Comparison of ENCODE assay signal across 7 mouse cellular contexts in the genomic region with DNA sequence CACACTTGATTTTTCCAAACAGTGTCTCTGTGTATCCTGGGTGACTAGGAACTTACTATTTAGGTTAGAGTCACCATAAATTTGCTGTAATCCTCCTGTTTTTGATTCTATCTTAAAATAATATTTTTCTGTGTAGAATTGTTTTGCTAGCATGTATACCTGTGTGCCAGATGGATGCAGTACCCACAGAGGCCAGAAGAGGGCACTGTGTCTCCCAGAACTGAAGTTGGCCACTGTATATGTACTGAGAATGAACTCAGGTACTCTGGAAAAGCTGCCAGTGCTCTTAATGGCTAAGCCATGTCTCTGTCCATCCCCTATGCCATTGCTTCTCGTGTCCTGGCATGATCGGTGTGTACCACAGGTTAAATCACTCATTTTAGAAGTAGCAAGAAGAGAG. TPM values are rescaled to one million over a fixed set of nuclear protein-coding genes. Genes with fewer than 3 reads are reported as not detected.
DNase-seq lines count a peak whose midpoint lies in the region; ATAC-seq and TF ChIP-seq lines count a peak whose summit lies in the region.

No protein-coding gene starts in this region.

- no peaks in the 10 kb centered on the region for H3K36me3 ChIP-seq in midbrain, embryonic 14.5 days (ENCODE audit: control insufficient read depth, insufficient read depth, low read length)
- H3K36me3 ChIP-seq in midbrain, embryonic 15.5 days (replicated peaks): no peaks in the 10 kb centered on the region

- H3K4me1 ChIP-seq in midbrain, embryonic 14.5 days (ENCODE audit: control insufficient read depth, insufficient read depth, low read length): no peaks in the 10 kb centered on the region
- H3K4me1 ChIP-seq in midbrain, embryonic 15.5 days: no peaks in the 10 kb centered on the region
- no peaks in the 10 kb centered on the region for H3K4me1 ChIP-seq in lung, adult 2 months (ENCODE audit: control insufficient read depth, insufficient read depth, low read length)

- WGBS in midbrain, embryonic 14.5 days: 60% methylated on average over 2 of the region's 2 CpGs
- WGBS in midbrain, embryonic 15.5 days: 66% methylated on average over 2 of the region's 2 CpGs
- 65% methylated on average over 2 of the region's 2 CpGs for WGBS in lung, adult 2 months

- H3K4me2 ChIP-seq in midbrain, embryonic 14.5 days (ENCODE audit: low read length): no peak overlapping the region
- no peak overlapping the region for H3K4me2 ChIP-seq in midbrain, embryonic 15.5 days

- no peak for TF ChIP-seq POLR2A in lung, adult 2 months (IDR thresholded peaks at IDR 0.05; ENCODE audit: borderline replicate concordance, extremely low read depth, low read depth, low read length)

- H3K27me3 ChIP-seq in midbrain, embryonic 14.5 days (ENCODE audit: control insufficient read depth, insufficient read depth, low read length): no peaks in the 10 kb centered on the region
- no peaks in the 10 kb centered on the region for H3K27me3 ChIP-seq in midbrain, embryonic 15.5 days (replicated peaks)

- H3K9me3 ChIP-seq in midbrain, embryonic 14.5 days (ENCODE audit: control insufficient read depth, low read length): no peaks in the 10 kb centered on the region
- H3K9me3 ChIP-seq in midbrain, embryonic 15.5 days: no peaks in the 10 kb centered on the region

- H3K9ac ChIP-seq in midbrain, embryonic 14.5 days (replicated peaks; ENCODE audit: low read length): no peak overlapping the region
- no peak overlapping the region for H3K9ac ChIP-seq in midbrain, embryonic 15.5 days

- no peak for ATAC-seq in midbrain, embryonic 14.5 days (ENCODE audit: low FRiP score, low TSS enrichment)
- ATAC-seq in midbrain, embryonic 15.5 days (replicated peaks): no peak

- peak; percentile 50 for DNase-seq in midbrain, embryonic 14.5 days
- DNase-seq in adrenal gland, adult (ENCODE audit: inconsistent age in 2 of 2, low spot score in 1 of 2): peak; percentile 34 to 83
- peak; percentile 63 to 71 for DNase-seq in cerebellum, postnatal 14 days
- DNase-seq in heart, postnatal 36 days: peak; percentile 43 to 74
- DNase-seq in lung, adult 2 months: peak; percentile 54
- peak; percentile 46 for DNase-seq in spleen, adult 12 weeks (ENCODE audit: low spot score)

- intact Hi-C loops in heart, postnatal 36 days (cut with DNase I): loop anchor here (1.0 kb wide), 1 partner anchor 92 kb away; no protein-coding TSS in a partner anchor

- H3K27ac ChIP-seq in midbrain, embryonic 14.5 days (replicated peaks; ENCODE audit: low read depth, low read length): no peak overlapping the region
- H3K27ac ChIP-seq in midbrain, embryonic 15.5 days: no peak overlapping the region

- no peak overlapping the region for H3K4me3 ChIP-seq in midbrain, embryonic 14.5 days (replicated peaks; ENCODE audit: low read depth, low read length)
- no peak overlapping the region for H3K4me3 ChIP-seq in midbrain, embryonic 15.5 days
- no peak overlapping the region for H3K4me3 ChIP-seq in lung, adult 2 months (replicated peaks; ENCODE audit: extremely low read depth, low read depth, low read length)

- TF ChIP-seq CTCF in lung, adult 2 months (IDR thresholded peaks at IDR 0.05; ENCODE audit: insufficient read depth, low read length): peak; percentile 73

RNA-seq across cellular contexts. Expression of a gene that starts 28.8 kb away (rescaled TPM):
- 53.7 and 62.0 TPM in 2 replicates for polyA plus RNA-seq in midbrain, embryonic 14.5 days (2014; fragmentation: Nextera tagmentation; extraction: Ambion mirVana)
- polyA plus RNA-seq in midbrain, embryonic 15.5 days (2015; fragmentation: Nextera tagmentation; extraction: Ambion mirVana): 44.4 and 46.6 TPM in 2 replicates
- 10 to 100 TPM; 45.2 to 48.3 TPM for total RNA-seq in heart, postnatal 36 days (2021)
- 1.6 and 3.4 TPM in 2 replicates for polyA plus RNA-seq in lung, adult 2 months (2012; rRNA removed)

Comparison
In these comparisons a context has a peak if more than half of its experiments do, and no peak if none do; other contexts are left out.
1. RNA of a gene that starts 28.8 kb away (polyA plus RNA-seq): 53.7 to 62.0 TPM in midbrain, embryonic 14.5 days and 44.4 to 46.6 TPM in midbrain, embryonic 15.5 days; 1.6 to 3.4 TPM in lung, adult 2 months; every median in the first group is over 10 times any median in the second.
2. Peak in every context shown above with its lines, with median percentiles within 50 percentile points of each other: DNase-seq.